Mouse (Mus musculus) bone marrow macrophage, adult 2 months (primary cell): ENCODE measurements around the gene Elfn2.

Experiments
- CTCF ChIP-seq: IDR thresholded peaks from 2 replicates; pipeline ENCODE4 v1.5.1; 2012; ENCODE audit warnings: low read depth, mild to moderate bottlenecking, low read length, moderate library complexity
- POLR2A ChIP-seq: IDR thresholded peaks from 2 replicates; pipeline ENCODE4 v1.6.1; 2012; ENCODE audit warnings: mild to moderate bottlenecking, low read depth, low read length, borderline replicate concordance

DNA sequence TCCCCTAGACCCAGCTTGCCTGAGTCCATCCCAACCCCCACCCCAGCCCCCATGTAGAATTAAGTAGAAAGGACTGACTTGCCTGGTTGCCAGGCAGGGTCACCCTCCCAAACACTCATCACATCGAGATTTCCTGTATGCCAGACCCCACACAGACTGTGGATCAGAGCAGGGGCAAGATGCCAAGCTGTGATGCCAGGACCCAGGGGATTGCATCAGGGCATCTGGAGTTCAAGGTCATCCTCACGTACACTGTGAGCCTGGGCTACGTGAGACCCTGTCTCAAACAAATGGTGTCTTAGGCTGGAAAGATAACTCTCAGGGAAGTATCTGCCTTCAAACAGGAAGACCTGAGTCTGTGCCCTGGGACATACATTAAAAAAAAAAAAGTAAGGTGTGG is 11.9 kb downstream of the Elfn2 start:
- TF ChIP-seq CTCF (no peak), POLR2A (no peak)
